Mouse (Mus musculus) kidney, postnatal 25 days (tissue): ENCODE measurements around the gene Zfp747.
"Not testable (repeated sequence)": the region's sequence is repeated elsewhere in the genome, so short reads cannot be mapped to it uniquely, and the experiment has no call there.

Experiments
- DNase-seq, 2 experiments: peaks; one replicate each; pipeline ENCODE4 v3.0.0; 2021; ENCODE audit warnings: mixed read lengths in 2 of 2

The Zfp747 gene

GRCm38 (mm10) chr7:127375271-127376245 lies at the start of gene Zfp747:
Gene Zfp747, minus strand, starts transcription at chr7:127376050.
- peak; percentile 96 to 99 for DNase-seq

GRCm38 (mm10) chr7:127425291-127425690 lies 49.4 kb upstream of the Zfp747 start:
- peak; percentile 47 to 68 for DNase-seq

GRCm38 (mm10) chr7:127422247-127422646 lies 46.4 kb upstream of the Zfp747 start:
- DNase-seq = peak; percentile 58 to 77

- peak; percentile 97 to 98 for DNase-seq
These were observed 45.7 kb upstream of the Zfp747 start, which contains the start of gene Zfp688 for GRCm38 (mm10) chr7:127421388-127422191. Gene Zfp688, minus strand, starts transcription at chr7:127422068.

- DNase-seq = no peak
These were observed 35.6 kb upstream of the Zfp747 start for GRCm38 (mm10) chr7:127411418-127411817.

GRCm38 (mm10) chr7:127406002-127406987 lies 30.4 kb upstream of the Zfp747 start, which contains the start of gene Zfp764:
Gene Zfp764, minus strand, starts transcription at chr7:127406822.
- peak; percentile 91 to 96 for DNase-seq

GRCm38 (mm10) chr7:127404101-127404500 lies 28.3 kb upstream of the Zfp747 start:
- not testable (repeated sequence) for DNase-seq

- DNase-seq = no peak
These were observed 27.1 kb upstream of the Zfp747 start for GRCm38 (mm10) chr7:127402980-127403379.

GRCm38 (mm10) chr7:127400355-127400754 lies 24.5 kb upstream of the Zfp747 start:
- DNase-seq = no peak

GRCm38 (mm10) chr7:127393944-127394333 lies 18.1 kb upstream of the Zfp747 start:
- no peak for DNase-seq

GRCm38 (mm10) chr7:127393157-127393943 lies 17.5 kb upstream of the Zfp747 start, which contains the start of gene E430018J23Rik:
Gene E430018J23Rik, minus strand, starts transcription at chr7:127393629.
- DNase-seq = peak; percentile 98 to 100

GRCm38 (mm10) chr7:127392251-127392824 lies 16.5 kb upstream of the Zfp747 start:
- no peak for DNase-seq

GRCm38 (mm10) chr7:127391538-127391937 lies 15.7 kb upstream of the Zfp747 start:
- no peak for DNase-seq

- no peak for DNase-seq
These were observed 14.5 kb upstream of the Zfp747 start for GRCm38 (mm10) chr7:127390306-127390705.

- not testable (repeated sequence) for DNase-seq
These were observed 12.4 kb upstream of the Zfp747 start for GRCm38 (mm10) chr7:127388201-127388600.

GRCm38 (mm10) chr7:127386641-127387392 lies 11.0 kb upstream of the Zfp747 start, which contains the start of gene 9130019O22Rik:
Gene 9130019O22Rik, minus strand, starts transcription at chr7:127387166.
- DNase-seq = peak; percentile 96 to 99

- not testable (repeated sequence) for DNase-seq
These were observed 9.7 kb upstream of the Zfp747 start for GRCm38 (mm10) chr7:127385560-127385959.

- DNase-seq = no peak
These were observed 2.6 kb upstream of the Zfp747 start for GRCm38 (mm10) chr7:127378310-127378921.

- DNase-seq = not testable (repeated sequence)
These were observed 4.0 kb downstream of the Zfp747 start for GRCm38 (mm10) chr7:127371870-127372269.
